Mouse (Mus musculus) frontal cortex, adult (tissue): Measurements from ENCODE around the gene Tgm1.

ENCODE experiments used
- ATAC-seq: cut with Nextera tagmentation; 2 replicates; pipeline ENCODE4 v1.9.2; 2017; ENCODE audit warnings: mild to moderate bottlenecking, moderate library complexity, mixed read lengths; ENCODE audit not compliant: low TSS enrichment

The Tgm1 gene

GRCm38 (mm10) chr14:55672741-55673060, 41.0 kb downstream of the Tgm1 start:
- ATAC-seq = no peak

GRCm38 (mm10) chr14:55671833-55672740, 41.6 kb downstream of the Tgm1 start, which contains the start of the genes Gmpr2 and Nedd8:
TSS of gene Gmpr2 (plus strand) at chr14:55671941.
TSS of gene Nedd8 (minus strand) at chr14:55672124.
- ATAC-seq = peak; percentile 98

- peak; percentile 76 for ATAC-seq
Measured at GRCm38 (mm10) chr14:55671486-55671832, 42.3 kb downstream of the Tgm1 start.

GRCm38 (mm10) chr14:55660636-55661035, 53.1 kb downstream of the Tgm1 start:
- 0 out of 2 replicates have a peak, but pooled peaks have one; percentile 4 for ATAC-seq

GRCm38 (mm10) chr14:55659960-55660573, 53.7 kb downstream of the Tgm1 start, which contains the start of gene Mdp1:
TSS of gene Mdp1 (minus strand) at chr14:55660508.
- ATAC-seq = peak; percentile 98

GRCm38 (mm10) chr14:55658011-55658410, 55.7 kb downstream of the Tgm1 start:
- no peak for ATAC-seq

- ATAC-seq = no peak
Measured at GRCm38 (mm10) chr14:55656935-55657334, 56.8 kb downstream of the Tgm1 start.

GRCm38 (mm10) chr14:55651528-55651927, 62.2 kb downstream of the Tgm1 start:
- ATAC-seq = no peak
